Mouse (Mus musculus): ENCODE results near the gene Dusp8. TPM values are rescaled to one million over a fixed set of nuclear protein-coding genes. Genes with fewer than 3 reads are reported as not detected.

The Dusp8 gene
- total and polyA plus RNA-seq, 3 experiments = 0.14 to 1.5 (median 0.17) TPM

DNA sequence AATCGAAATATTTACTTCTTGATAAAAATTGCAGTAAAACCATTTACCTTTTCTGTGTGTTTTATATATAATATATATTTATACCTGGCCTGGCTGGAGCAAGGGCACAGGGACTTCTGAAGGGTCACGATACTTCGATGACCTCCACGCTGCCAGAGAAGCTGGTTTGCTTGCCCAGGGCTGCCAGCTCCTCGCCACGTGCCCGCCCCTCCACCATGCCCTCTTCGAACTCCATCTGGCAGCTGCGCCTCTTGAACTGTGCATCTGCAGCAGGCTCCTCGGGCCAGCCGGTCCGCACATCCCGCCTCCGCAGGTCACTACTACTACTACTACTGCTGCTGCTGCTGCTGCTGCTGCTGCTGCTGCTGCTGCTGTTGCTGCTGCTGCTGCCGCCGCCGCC lies 13.9 kb downstream of the Dusp8 start:
- no peak overlapping the region for H3K4me3 ChIP-seq (replicated peaks in 1 of 3; ENCODE audit: low read depth in 2 of 3, low read length in 2 of 3, poor library complexity in 1 of 3)
- no peak overlapping the region for H3K27ac ChIP-seq (ENCODE audit: insufficient read depth, low read depth)
- TF ChIP-seq IRF4 (IDR thresholded peaks at IDR 0.05; ENCODE audit: low read depth, low read length) (no peak), PAX5 (IDR thresholded peaks at IDR 0.05; ENCODE audit: low read length) (no peak), HCFC1 (IDR thresholded peaks at IDR 0.05; ENCODE audit: low read depth, low read length) (no peak), CHD1 (IDR thresholded peaks at IDR 0.05; ENCODE audit: low read depth, low read length) (no peak), MAZ (IDR thresholded peaks at IDR 0.05; ENCODE audit: low read depth, low read length) (no peak), RCOR1 (conservative IDR thresholded peaks at IDR 0.05; ENCODE audit: low read depth, low read length) (no peak)
- no peaks in the 10 kb centered on the region for H3K9me3 ChIP-seq (replicated peaks; ENCODE audit: low read length)
- no peaks in the 10 kb centered on the region for H3K79me2 ChIP-seq (replicated peaks; ENCODE audit: control insufficient read depth, extremely low read depth, insufficient read depth, poor library complexity, severe bottlenecking)
- no peaks in the 10 kb centered on the region for H3K4me1 ChIP-seq (ENCODE audit: control insufficient read depth in 1 of 2, insufficient read depth in 2 of 2)
- peaks cover 59% of the 10 kb centered on the region for H3K27me3 ChIP-seq (replicated peaks)
- no peak for DNase-seq (ENCODE audit: extremely low read depth)
- H3K36me3 ChIP-seq (replicated peaks in 1 of 2; ENCODE audit: control insufficient read depth in 1 of 2, insufficient read depth in 1 of 2, low read length in 1 of 2) = peaks cover 13 to 27% of the 10 kb centered on the region in 2 experiments
- no peak overlapping the region for H3K9ac ChIP-seq (ENCODE audit: insufficient read depth, low read depth)
- in situ Hi-C loops (cut with MboI; ENCODE audit: low pct_ligation_motif_present, low pct_unique_long_range_greater_than_20kb, low sequenced_read_pairs) = no loop called here
- H3K4me2 ChIP-seq (ENCODE audit: insufficient read depth, low read depth, poor library complexity, severe bottlenecking) = no peak overlapping the region
- dilution Hi-C loops (cut with MboI; ENCODE audit: extremely low pct_ligation_motif_present, extremely low pct_unique_long_range_greater_than_20kb, low sequenced_read_pairs) = no loop called here

DNA sequence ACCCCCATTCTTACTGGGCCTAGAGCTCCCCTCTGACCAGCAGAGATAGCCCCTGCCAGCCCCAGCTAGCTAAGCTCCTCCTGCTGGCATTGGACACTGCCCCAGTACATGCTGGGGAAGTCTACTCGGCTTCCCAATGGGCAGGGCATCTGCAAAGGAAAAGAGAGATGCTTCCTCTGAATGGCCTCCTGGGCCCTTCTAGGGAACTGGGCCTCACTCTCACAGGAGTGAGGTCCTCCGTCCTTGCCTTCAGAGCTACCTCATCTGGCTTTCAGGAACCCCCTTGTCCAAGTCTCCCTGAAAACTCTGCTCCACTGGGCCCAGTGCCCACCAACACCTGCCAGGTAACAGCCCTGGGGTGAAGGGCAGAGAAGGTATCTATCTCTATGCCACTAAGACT lies 14.8 kb downstream of the Dusp8 start:
- in situ Hi-C loops (cut with MboI; ENCODE audit: low pct_ligation_motif_present, low pct_unique_long_range_greater_than_20kb, low sequenced_read_pairs) (no loop called here), dilution Hi-C loops (cut with MboI; ENCODE audit: extremely low pct_ligation_motif_present, extremely low pct_unique_long_range_greater_than_20kb, low sequenced_read_pairs) (no loop called here)
- DNase-seq (ENCODE audit: extremely low read depth) = no peak
- H3K27me3 ChIP-seq (replicated peaks) = peaks cover 66% of the 10 kb centered on the region
- H3K4me3 ChIP-seq (replicated peaks in 1 of 3; ENCODE audit: low read depth in 2 of 3, low read length in 2 of 3, poor library complexity in 1 of 3) = no peak overlapping the region
- H3K9me3 ChIP-seq (replicated peaks; ENCODE audit: low read length) = no peaks in the 10 kb centered on the region
- no peaks in the 10 kb centered on the region for H3K79me2 ChIP-seq (replicated peaks; ENCODE audit: control insufficient read depth, extremely low read depth, insufficient read depth, poor library complexity, severe bottlenecking)
- TF ChIP-seq POLR2A (IDR thresholded peaks at IDR 0.05; ENCODE audit: low read depth, low read length) (no peak), POLR2AphosphoS2 (IDR thresholded peaks at IDR 0.05; ENCODE audit: low read depth, low read length) (no peak), UBTF (IDR thresholded peaks at IDR 0.05; ENCODE audit: low read depth, low read length) (no peak), IRF4 (IDR thresholded peaks at IDR 0.05; ENCODE audit: low read depth, low read length) (no peak), USF1 (IDR thresholded peaks at IDR 0.05; ENCODE audit: low read depth, low read length) (no peak)
- no peaks in the 10 kb centered on the region for H3K4me1 ChIP-seq (ENCODE audit: control insufficient read depth in 1 of 2, insufficient read depth in 2 of 2)
- H3K9ac ChIP-seq (ENCODE audit: insufficient read depth, low read depth) = no peak overlapping the region
- peaks cover 13 to 24% of the 10 kb centered on the region in 2 experiments for H3K36me3 ChIP-seq (replicated peaks in 1 of 2; ENCODE audit: control insufficient read depth in 1 of 2, insufficient read depth in 1 of 2, low read length in 1 of 2)
- no peak overlapping the region for H3K27ac ChIP-seq (ENCODE audit: insufficient read depth, low read depth)
- no peak overlapping the region for H3K4me2 ChIP-seq (ENCODE audit: insufficient read depth, low read depth, poor library complexity, severe bottlenecking)

GRCm38 (mm10) chr7:142079365-142079764 lies 16.3 kb downstream of the Dusp8 start:
- peaks cover 13 to 22% of the 10 kb centered on the region in 2 experiments for H3K36me3 ChIP-seq (replicated peaks in 1 of 2; ENCODE audit: control insufficient read depth in 1 of 2, insufficient read depth in 1 of 2, low read length in 1 of 2)
- H3K4me1 ChIP-seq (ENCODE audit: control insufficient read depth in 1 of 2, insufficient read depth in 2 of 2) = no peaks in the 10 kb centered on the region
- H3K4me3 ChIP-seq (replicated peaks in 1 of 3; ENCODE audit: low read depth in 2 of 3, low read length in 2 of 3, poor library complexity in 1 of 3) = no peak overlapping the region
- H3K4me2 ChIP-seq (ENCODE audit: insufficient read depth, low read depth, poor library complexity, severe bottlenecking) = no peak overlapping the region
- no peak overlapping the region for H3K9ac ChIP-seq (ENCODE audit: insufficient read depth, low read depth)
- dilution Hi-C loops (cut with MboI; ENCODE audit: extremely low pct_ligation_motif_present, extremely low pct_unique_long_range_greater_than_20kb, low sequenced_read_pairs) (no loop called here), in situ Hi-C loops (cut with MboI; ENCODE audit: low pct_ligation_motif_present, low pct_unique_long_range_greater_than_20kb, low sequenced_read_pairs) (no loop called here)
- no peak for DNase-seq (ENCODE audit: extremely low read depth)
- TF ChIP-seq POLR2AphosphoS2 (IDR thresholded peaks at IDR 0.05; ENCODE audit: low read depth, low read length) (no peak), MEF2A (IDR thresholded peaks at IDR 0.05; ENCODE audit: borderline replicate concordance, low read depth, low read length) (no peak), BHLHE40 (IDR thresholded peaks at IDR 0.05; ENCODE audit: low read depth, low read length) (no peak), POLR2A (IDR thresholded peaks at IDR 0.05; ENCODE audit: low read depth, low read length) (no peak), E2F4 (IDR thresholded peaks at IDR 0.05; ENCODE audit: insufficient replicate concordance, low read depth, low read length) (no peak), MAFK (IDR thresholded peaks at IDR 0.05; ENCODE audit: insufficient replicate concordance, low read length) (no peak), JUN (IDR thresholded peaks at IDR 0.05; ENCODE audit: insufficient read depth, low read depth, low read length) (no peak), IRF4 (IDR thresholded peaks at IDR 0.05; ENCODE audit: low read depth, low read length) (no peak), MYC (IDR thresholded peaks at IDR 0.05; ENCODE audit: low read depth, low read length) (no peak), USF1 (IDR thresholded peaks at IDR 0.05; ENCODE audit: low read depth, low read length) (no peak), MAX (IDR thresholded peaks at IDR 0.05; ENCODE audit: low read length) (no peak), MXI1 (IDR thresholded peaks at IDR 0.05; ENCODE audit: low read depth, low read length) (no peak), CHD1 (IDR thresholded peaks at IDR 0.05; ENCODE audit: low read depth, low read length) (no peak), TBP (conservative IDR thresholded peaks at IDR 0.05; ENCODE audit: low read depth, low read length) (no peak), ZNF384 (IDR thresholded peaks at IDR 0.05; ENCODE audit: low read depth, low read length) (no peak)
- no peaks in the 10 kb centered on the region for H3K9me3 ChIP-seq (replicated peaks; ENCODE audit: low read length)
- H3K27ac ChIP-seq (ENCODE audit: insufficient read depth, low read depth) = no peak overlapping the region
- H3K79me2 ChIP-seq (replicated peaks; ENCODE audit: control insufficient read depth, extremely low read depth, insufficient read depth, poor library complexity, severe bottlenecking) = no peaks in the 10 kb centered on the region
- H3K27me3 ChIP-seq (replicated peaks) = peaks cover 74% of the 10 kb centered on the region

Measured in CH12.LX (cell line).